Mouse (Mus musculus): ENCODE results near the gene Rnasek. TPM values are rescaled to one million over a fixed set of nuclear protein-coding genes. Genes with fewer than 3 reads are reported as not detected.

Rnasek gene
- polyA plus RNA-seq, 1 experiment from 2014 or later: 250 TPM

DNA sequence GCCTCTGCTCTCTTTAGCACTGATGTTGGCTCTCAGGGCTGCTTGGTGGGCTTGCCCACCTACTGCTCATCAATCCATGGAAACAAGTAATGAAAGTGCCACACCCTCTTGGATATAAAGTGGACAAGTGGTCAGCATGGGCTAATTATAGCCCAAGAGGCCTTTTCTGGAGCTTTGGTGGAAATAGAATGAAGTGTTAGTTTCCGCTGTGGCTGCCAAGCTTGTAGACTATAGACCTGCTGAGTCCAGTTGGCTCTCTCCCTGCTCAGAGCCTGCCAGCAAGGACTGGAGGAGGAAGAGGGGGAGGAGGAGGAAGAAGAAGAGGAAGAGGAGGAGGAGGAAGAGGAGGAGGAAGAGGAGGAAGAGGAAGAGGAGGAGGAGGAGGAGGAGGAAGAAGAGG, 26.8 kb upstream of the Rnasek start:
- Histone ChIP-seq H3K4me1 (replicated peaks; ENCODE audit: control insufficient read depth, insufficient read depth, low read length) (peaks cover 4% of the 10 kb centered on the region), H3K4me2 (ENCODE audit: low read depth, low read length) (no peak overlapping the region), H3K27me3 (ENCODE audit: control insufficient read depth, insufficient read depth, low read depth, low read length) (no peaks in the 10 kb centered on the region), H3K4me3 (ENCODE audit: low read length) (no peak overlapping the region), H3K9ac (ENCODE audit: low read length) (no peak overlapping the region), H3K27ac (ENCODE audit: low read length) (no peak overlapping the region), H3K36me3 (ENCODE audit: control insufficient read depth, insufficient read depth, low read length) (no peaks in the 10 kb centered on the region), H3K9me3 (ENCODE audit: control insufficient read depth, low read length) (no peaks in the 10 kb centered on the region; the same call in 1 of the 2 replicates)
- 76% methylated on average over 1 of the region's 1 CpGs for WGBS
- ATAC-seq (ENCODE audit: low read depth): peak; percentile 61; the same call in 1 of the 2 replicates

DNA sequence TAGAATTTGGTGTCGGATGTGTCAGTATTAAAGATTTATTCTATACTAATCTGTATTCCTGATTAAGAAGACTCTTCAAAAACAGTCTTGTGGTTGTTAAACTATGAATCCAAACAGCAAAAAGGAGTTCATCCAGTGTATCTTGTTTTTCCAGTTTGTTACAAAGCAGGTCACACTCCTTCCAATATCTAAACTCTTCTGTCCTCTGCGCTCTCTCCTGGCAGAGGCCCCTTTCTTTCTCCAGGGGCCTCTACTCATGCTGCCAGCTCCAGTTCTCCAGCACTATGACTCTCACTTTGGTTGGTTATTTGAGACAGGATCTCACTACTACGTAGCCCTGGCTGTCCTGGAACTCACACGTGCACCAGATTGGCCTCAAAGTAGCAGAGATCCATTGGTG, 26.2 kb upstream of the Rnasek start:
- ATAC-seq (ENCODE audit: low read depth): no peak
- WGBS: 57% methylated on average over 4 of the region's 4 CpGs
- no peak overlapping the region for H3K4me2 ChIP-seq (ENCODE audit: low read depth, low read length)
- no peak overlapping the region for H3K27ac ChIP-seq (ENCODE audit: low read length)
- H3K4me3 ChIP-seq (ENCODE audit: low read length): no peak overlapping the region
- H3K27me3 ChIP-seq (ENCODE audit: control insufficient read depth, insufficient read depth, low read depth, low read length): no peaks in the 10 kb centered on the region
- peaks cover 4% of the 10 kb centered on the region for H3K4me1 ChIP-seq (replicated peaks; ENCODE audit: control insufficient read depth, insufficient read depth, low read length)
- H3K9ac ChIP-seq (ENCODE audit: low read length): no peak overlapping the region
- H3K9me3 ChIP-seq (ENCODE audit: control insufficient read depth, low read length): no peaks in the 10 kb centered on the region; the same call in 1 of the 2 replicates
- H3K36me3 ChIP-seq (ENCODE audit: control insufficient read depth, insufficient read depth, low read length): no peaks in the 10 kb centered on the region

DNA sequence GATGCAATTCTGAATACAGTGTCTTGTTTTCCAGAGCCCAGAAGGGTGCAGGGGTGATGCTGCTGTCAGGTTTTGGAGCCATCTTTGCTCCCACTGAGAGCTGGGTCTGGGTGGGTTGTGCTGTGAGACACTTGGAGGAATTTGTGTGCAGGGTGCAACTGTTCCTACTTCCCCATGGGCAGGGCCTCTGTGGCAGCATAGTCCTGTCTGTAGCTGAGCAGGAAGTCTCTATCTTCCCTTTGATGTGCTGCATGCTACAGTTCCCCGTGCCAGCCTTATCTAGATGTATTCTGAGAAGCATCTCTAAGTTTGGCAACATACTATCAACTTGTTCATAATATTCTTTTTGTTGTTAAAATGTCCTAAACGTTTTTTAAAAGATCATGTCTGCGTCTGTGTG, 25.6 kb upstream of the Rnasek start:
- no peaks in the 10 kb centered on the region for H3K36me3 ChIP-seq (ENCODE audit: control insufficient read depth, insufficient read depth, low read length)
- H3K27ac ChIP-seq (ENCODE audit: low read length): no peak overlapping the region
- ATAC-seq (ENCODE audit: low read depth): no peak
- no peak overlapping the region for H3K4me3 ChIP-seq (ENCODE audit: low read length)
- no peaks in the 10 kb centered on the region; the same call in 1 of the 2 replicates for H3K9me3 ChIP-seq (ENCODE audit: control insufficient read depth, low read length)
- 33% methylated on average over 3 of the region's 3 CpGs for WGBS
- no peak overlapping the region for H3K4me2 ChIP-seq (ENCODE audit: low read depth, low read length)
- no peaks in the 10 kb centered on the region for H3K27me3 ChIP-seq (ENCODE audit: control insufficient read depth, insufficient read depth, low read depth, low read length)
- no peak overlapping the region for H3K9ac ChIP-seq (ENCODE audit: low read length)
- H3K4me1 ChIP-seq (replicated peaks; ENCODE audit: control insufficient read depth, insufficient read depth, low read length): peaks cover 4% of the 10 kb centered on the region

DNA sequence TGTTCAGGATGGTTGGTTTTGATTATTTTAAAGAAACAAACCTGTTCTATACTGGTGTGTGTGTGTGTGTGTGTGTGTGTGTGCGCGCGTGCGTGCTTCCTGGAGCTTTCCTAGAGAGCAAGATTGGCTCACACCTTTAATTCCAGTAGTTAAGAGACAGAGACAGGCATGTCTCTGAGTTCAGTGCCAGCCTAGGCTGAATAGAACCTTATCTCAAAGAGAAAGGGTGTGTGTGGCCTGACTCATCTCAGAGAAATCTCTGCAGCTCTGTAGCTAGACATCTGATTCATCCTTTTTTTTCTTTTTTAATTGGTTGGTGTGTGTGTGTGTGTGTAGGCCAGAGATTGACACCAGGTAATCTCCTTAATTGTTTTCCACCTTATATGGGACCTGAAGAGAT, 19.4 kb upstream of the Rnasek start:
- H3K4me2 ChIP-seq (ENCODE audit: low read depth, low read length): no peak overlapping the region
- ATAC-seq (ENCODE audit: low read depth): no peak
- no peak overlapping the region for H3K27ac ChIP-seq (ENCODE audit: low read length)
- H3K9ac ChIP-seq (ENCODE audit: low read length): no peak overlapping the region
- H3K36me3 ChIP-seq (ENCODE audit: control insufficient read depth, insufficient read depth, low read length): no peaks in the 10 kb centered on the region
- no peak overlapping the region for H3K4me3 ChIP-seq (ENCODE audit: low read length)
- H3K4me1 ChIP-seq (replicated peaks; ENCODE audit: control insufficient read depth, insufficient read depth, low read length): peaks cover 7% of the 10 kb centered on the region; the same call in 1 of the 2 replicates
- WGBS: 82% methylated on average over 4 of the region's 4 CpGs
- H3K27me3 ChIP-seq (ENCODE audit: control insufficient read depth, insufficient read depth, low read depth, low read length): peaks cover 12% of the 10 kb centered on the region
- H3K9me3 ChIP-seq (ENCODE audit: control insufficient read depth, low read length): no peaks in the 10 kb centered on the region; the same call in 1 of the 2 replicates

DNA sequence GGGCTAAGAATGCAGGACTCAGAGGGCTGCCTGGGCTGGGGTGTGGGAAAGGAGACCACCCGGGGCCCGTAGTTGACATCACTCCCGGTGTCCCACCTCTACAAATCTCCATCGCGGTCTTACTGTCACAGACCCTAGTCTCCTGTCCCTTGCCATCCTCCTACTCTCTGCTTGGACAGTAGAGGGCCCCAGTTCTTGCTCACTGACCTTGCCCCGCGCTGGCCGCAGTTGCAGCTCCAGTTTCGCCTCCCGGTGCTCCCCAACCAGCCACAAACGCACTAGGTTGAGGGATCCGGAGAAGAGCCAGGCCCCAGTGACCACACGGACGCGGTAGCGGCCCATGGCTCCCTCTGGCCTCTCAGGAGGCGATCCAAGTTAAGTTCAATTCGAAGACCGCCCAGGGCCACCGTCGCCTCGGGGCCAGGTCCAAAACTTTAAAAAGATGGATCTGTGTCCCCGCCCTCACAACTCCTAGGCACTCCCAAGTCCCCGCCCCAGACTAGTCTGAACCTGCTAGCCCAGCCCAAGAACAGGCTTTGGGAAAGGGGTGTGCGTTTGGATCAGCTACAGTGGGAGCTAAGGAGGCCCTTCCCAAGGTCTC, 15.4 kb upstream of the Rnasek start, which contains the start of gene Alox12:
Alox12 (minus strand) TSS at position 423 of the 601 bp plus-strand sequence.
- Histone ChIP-seq H3K4me3 (ENCODE audit: low read length) (peak within 1 kb of the TSS; percentile 39), H3K27me3 (ENCODE audit: control insufficient read depth, insufficient read depth, low read depth, low read length) (peaks cover 30% of the 10 kb centered on the region), H3K9me3 (ENCODE audit: control insufficient read depth, low read length) (no peaks in the 10 kb centered on the region), H3K4me1 (replicated peaks; ENCODE audit: control insufficient read depth, insufficient read depth, low read length) (peaks cover 7% of the 10 kb centered on the region; the same call in 1 of the 2 replicates), H3K4me2 (ENCODE audit: low read depth, low read length) (peak within 1 kb of the TSS; percentile 53), H3K36me3 (ENCODE audit: control insufficient read depth, insufficient read depth, low read length) (no peaks in the 10 kb centered on the region), H3K9ac (ENCODE audit: low read length) (peak within 1 kb of the TSS; percentile 52), H3K27ac (ENCODE audit: low read length) (no peak within 1 kb of the TSS)
- WGBS: 3% methylated on average over 25 of the region's 25 CpGs
- ATAC-seq (ENCODE audit: low read depth): peak; percentile 74

DNA sequence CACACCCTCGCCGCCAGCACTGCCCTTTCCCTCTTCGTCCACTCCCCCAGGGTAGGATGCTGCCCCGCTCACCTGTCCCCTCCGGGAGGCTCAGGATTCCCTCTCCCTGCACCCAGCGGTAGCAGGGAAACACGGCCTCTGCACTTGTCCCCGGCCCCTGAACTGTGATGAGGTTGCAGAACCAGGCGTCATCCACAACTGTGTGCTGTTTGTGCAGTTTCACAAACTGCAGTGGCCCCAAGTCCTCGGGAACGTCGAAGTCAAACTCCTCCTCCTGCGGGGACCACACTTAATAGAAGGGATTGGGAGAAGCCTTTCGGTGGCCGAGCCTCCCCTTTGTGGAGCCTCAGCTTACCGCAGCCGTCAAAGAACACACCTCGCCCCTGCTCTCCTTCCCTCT, 14.7 kb upstream of the Rnasek start:
- Histone ChIP-seq H3K27ac (ENCODE audit: low read length) (no peak overlapping the region), H3K27me3 (ENCODE audit: control insufficient read depth, insufficient read depth, low read depth, low read length) (peaks cover 30% of the 10 kb centered on the region), H3K4me2 (ENCODE audit: low read depth, low read length) (peak overlapping the region; percentile 53), H3K9ac (ENCODE audit: low read length) (peak overlapping the region; percentile 52), H3K36me3 (ENCODE audit: control insufficient read depth, insufficient read depth, low read length) (no peaks in the 10 kb centered on the region), H3K4me3 (ENCODE audit: low read length) (peak overlapping the region; percentile 39), H3K4me1 (replicated peaks; ENCODE audit: control insufficient read depth, insufficient read depth, low read length) (peaks cover 7% of the 10 kb centered on the region; the same call in 1 of the 2 replicates), H3K9me3 (ENCODE audit: control insufficient read depth, low read length) (no peaks in the 10 kb centered on the region)
- ATAC-seq (ENCODE audit: low read depth): peak; percentile 23; the same call in 1 of the 2 replicates
- 4% methylated on average over 18 of the region's 18 CpGs for WGBS

DNA sequence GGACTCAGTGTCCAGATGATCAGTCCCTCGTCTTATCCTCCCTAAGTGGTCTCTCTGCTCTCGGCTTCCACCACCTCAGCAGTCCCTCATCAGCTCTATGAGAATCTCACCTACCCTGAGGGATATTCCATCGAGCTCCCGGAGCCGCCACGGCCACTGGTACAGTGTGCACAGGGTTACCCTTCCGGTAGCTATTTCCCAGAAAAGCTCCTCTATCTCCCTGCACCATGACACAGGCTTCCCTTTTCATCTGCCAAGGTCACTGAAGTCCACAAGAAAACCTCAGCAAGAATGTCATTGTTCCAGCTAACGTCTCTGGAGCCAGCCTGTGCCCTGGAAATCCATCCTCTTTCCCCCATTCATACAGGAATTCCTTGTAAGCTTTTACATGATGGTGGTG, 12.2 kb upstream of the Rnasek start:
- Histone ChIP-seq H3K27me3 (ENCODE audit: control insufficient read depth, insufficient read depth, low read depth, low read length) (peaks cover 30% of the 10 kb centered on the region), H3K4me1 (replicated peaks; ENCODE audit: control insufficient read depth, insufficient read depth, low read length) (peaks cover 7% of the 10 kb centered on the region; the same call in 1 of the 2 replicates), H3K9me3 (ENCODE audit: control insufficient read depth, low read length) (no peaks in the 10 kb centered on the region), H3K4me2 (ENCODE audit: low read depth, low read length) (no peak overlapping the region), H3K36me3 (ENCODE audit: control insufficient read depth, insufficient read depth, low read length) (no peaks in the 10 kb centered on the region), H3K4me3 (ENCODE audit: low read length) (no peak overlapping the region), H3K9ac (ENCODE audit: low read length) (no peak overlapping the region), H3K27ac (ENCODE audit: low read length) (no peak overlapping the region)
- ATAC-seq (ENCODE audit: low read depth): no peak
- WGBS: 71% methylated on average over 8 of the region's 8 CpGs

DNA sequence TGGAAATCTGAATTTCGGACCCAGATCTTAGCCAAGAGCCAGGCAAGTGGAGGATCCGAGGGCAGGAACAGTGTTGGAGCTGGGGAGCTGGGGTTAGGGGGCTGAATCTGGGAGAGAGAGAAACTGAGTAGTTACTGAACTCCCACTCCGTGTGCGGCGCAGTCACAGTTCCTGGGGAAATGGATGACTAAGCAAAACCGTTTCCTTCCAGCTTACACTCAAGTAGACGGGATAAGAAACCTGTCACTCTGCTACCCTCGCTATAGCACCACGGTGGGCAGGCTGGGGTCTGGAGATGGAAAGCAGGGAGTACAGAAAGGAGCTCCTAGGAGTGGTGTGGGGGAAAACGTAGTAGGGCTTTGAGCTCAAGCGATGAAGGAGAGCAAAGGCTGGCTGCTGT, 10.5 kb upstream of the Rnasek start:
- 56% methylated on average over 11 of the region's 11 CpGs for WGBS
- H3K4me3 ChIP-seq (ENCODE audit: low read length): no peak overlapping the region
- H3K9me3 ChIP-seq (ENCODE audit: control insufficient read depth, low read length): no peaks in the 10 kb centered on the region
- no peak overlapping the region for H3K9ac ChIP-seq (ENCODE audit: low read length)
- peaks cover 7% of the 10 kb centered on the region; the same call in 1 of the 2 replicates for H3K4me1 ChIP-seq (replicated peaks; ENCODE audit: control insufficient read depth, insufficient read depth, low read length)
- no peak overlapping the region for H3K27ac ChIP-seq (ENCODE audit: low read length)
- H3K4me2 ChIP-seq (ENCODE audit: low read depth, low read length): no peak overlapping the region
- H3K36me3 ChIP-seq (ENCODE audit: control insufficient read depth, insufficient read depth, low read length): no peaks in the 10 kb centered on the region
- no peak for ATAC-seq (ENCODE audit: low read depth)
- peaks cover 26% of the 10 kb centered on the region for H3K27me3 ChIP-seq (ENCODE audit: control insufficient read depth, insufficient read depth, low read depth, low read length)

DNA sequence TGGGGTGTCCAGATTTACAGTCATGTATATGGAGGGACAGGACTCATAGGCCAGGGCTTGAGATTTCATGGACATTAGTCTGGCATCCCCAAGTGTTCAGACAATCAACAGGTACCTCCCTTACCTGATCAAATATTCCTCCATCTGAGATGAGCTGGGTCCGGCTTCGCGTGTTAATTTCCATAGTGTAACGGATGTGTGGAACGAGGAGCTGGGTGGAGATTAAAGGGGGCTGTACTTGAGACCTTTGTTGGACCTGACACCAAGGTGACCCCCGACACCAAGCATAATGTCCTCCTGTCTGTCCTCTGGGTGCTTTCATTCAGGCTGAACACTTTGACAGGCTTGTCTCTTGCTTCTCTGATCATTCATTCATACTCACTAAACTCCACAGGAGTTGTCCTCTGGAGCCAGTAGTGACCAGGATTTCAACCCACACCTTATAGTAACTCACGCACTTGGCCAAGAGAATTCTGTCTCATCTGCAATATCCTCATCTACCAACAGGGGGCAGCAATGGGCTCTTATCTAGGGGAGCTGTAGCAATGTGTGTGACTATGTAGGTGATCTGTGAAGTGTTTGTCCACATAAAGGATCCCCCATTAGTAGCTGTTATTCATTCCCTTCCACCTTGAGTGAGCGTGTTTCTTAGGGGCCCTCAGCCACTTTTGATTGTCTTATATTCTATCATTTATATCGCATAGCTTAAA, 7.6 kb upstream of the Rnasek start:
- ATAC-seq (ENCODE audit: low read depth): no peak
- no peak overlapping the region for H3K4me2 ChIP-seq (ENCODE audit: low read depth, low read length)
- no peaks in the 10 kb centered on the region for H3K9me3 ChIP-seq (ENCODE audit: control insufficient read depth, low read length)
- H3K4me3 ChIP-seq (ENCODE audit: low read length): no peak overlapping the region
- no peak overlapping the region for H3K27ac ChIP-seq (ENCODE audit: low read length)
- WGBS: 46% methylated on average over 9 of the region's 9 CpGs
- H3K4me1 ChIP-seq (replicated peaks; ENCODE audit: control insufficient read depth, insufficient read depth, low read length): no peaks in the 10 kb centered on the region
- no peaks in the 10 kb centered on the region for H3K36me3 ChIP-seq (ENCODE audit: control insufficient read depth, insufficient read depth, low read length)
- peaks cover 2% of the 10 kb centered on the region; the same call in 1 of the 2 replicates for H3K27me3 ChIP-seq (ENCODE audit: control insufficient read depth, insufficient read depth, low read depth, low read length)
- H3K9ac ChIP-seq (ENCODE audit: low read length): no peak overlapping the region

All from lung, embryonic 16.5 days (tissue).